Mouse (Mus musculus) heart, postnatal 4 days (tissue): ENCODE measurements around the gene Stard10. TPM values are rescaled to one million over a fixed set of nuclear protein-coding genes. Genes with fewer than 3 reads are reported as not detected.
A peak's percentile ranks its signal among the peaks of the same experiment; 100 is the strongest.

Experiments
- DNase-seq: peaks from one replicate; pipeline ENCODE4 v3.0.0; 2021
- total RNA-seq, 2 experiments: library from RNA; stranded (reverse); gene quantifications; 2 replicates each; pipeline ENCODE4 v1.2.3; 2021

Gene Stard10
- total RNA-seq, 2 experiments from 2014 or later: 45.6 to 53.6 TPM

- DNase-seq: peak; percentile 49
Measured at GRCm38 (mm10) chr7:101374155-101374554, 57.3 kb downstream of the Stard10 start.

- DNase-seq: no peak
Measured at GRCm38 (mm10) chr7:101376701-101377340, 59.9 kb downstream of the Stard10 start.

DNA sequence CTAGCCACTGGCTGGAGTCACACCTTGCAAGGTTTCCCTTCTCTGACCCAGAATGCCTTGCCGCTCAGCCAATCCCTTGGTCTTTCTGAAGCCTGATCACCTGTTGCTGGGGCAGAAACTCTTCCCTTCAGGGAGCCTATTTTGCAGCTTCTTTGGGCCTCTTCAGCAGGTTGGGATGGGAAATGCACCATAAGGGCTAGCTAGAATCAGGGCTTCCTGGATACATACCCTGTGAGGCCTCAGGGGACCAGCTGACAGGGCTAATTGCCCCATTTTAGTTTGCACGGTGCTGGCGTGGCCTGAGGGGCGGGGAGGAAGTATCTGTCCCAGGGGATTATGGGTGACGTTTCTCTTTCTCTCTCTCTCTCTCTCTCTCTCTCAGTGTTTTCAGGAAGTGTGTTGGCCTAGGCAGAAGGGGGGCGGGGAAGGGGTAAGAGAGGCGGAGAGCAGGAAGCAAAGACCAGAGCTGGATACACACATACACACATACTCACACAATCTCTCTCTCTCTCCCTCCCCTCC lies 60.9 kb downstream of the Stard10 start:
- DNase-seq: peak; percentile 78

- no peak for DNase-seq
Measured at GRCm38 (mm10) chr7:101378285-101378684, 61.4 kb downstream of the Stard10 start.

DNA sequence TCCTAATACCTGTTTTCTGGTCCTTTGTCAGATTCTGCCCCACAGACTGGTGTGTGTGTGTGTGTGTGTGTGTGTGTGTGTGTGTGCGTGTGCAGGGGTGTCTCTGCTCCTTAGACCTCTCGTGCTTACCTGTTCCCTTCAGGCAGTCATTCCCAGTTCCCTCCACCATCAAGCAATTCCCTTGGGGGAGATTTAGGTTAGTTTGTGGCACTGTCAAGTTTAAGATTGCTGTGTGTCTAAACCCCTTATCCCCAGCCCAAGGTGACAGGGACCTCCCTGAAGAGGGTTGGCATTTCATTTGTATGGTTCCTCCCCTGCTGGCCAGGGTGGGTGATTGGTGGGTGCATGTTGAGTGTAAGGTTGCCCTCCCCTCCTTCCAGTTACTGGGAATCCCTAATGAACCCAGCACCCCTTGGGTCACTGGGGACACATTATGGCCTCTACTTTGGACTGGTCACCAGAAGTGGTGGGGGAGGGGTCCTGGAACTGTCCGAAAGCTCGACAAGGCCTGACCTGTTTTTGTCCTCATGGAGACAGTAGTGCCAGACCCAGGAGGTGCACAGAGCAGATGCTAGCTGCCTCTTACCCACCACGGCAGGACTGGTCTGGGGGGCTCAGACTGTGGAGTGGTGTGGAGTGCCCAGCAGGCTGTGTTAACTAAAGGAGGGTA lies 62.0 kb downstream of the Stard10 start:
- no peak for DNase-seq

GRCm38 (mm10) chr7:101379732-101380131 lies 62.8 kb downstream of the Stard10 start:
- DNase-seq: no peak

- DNase-seq: no peak
Measured at GRCm38 (mm10) chr7:101381512-101381911, 64.6 kb downstream of the Stard10 start.

DNA sequence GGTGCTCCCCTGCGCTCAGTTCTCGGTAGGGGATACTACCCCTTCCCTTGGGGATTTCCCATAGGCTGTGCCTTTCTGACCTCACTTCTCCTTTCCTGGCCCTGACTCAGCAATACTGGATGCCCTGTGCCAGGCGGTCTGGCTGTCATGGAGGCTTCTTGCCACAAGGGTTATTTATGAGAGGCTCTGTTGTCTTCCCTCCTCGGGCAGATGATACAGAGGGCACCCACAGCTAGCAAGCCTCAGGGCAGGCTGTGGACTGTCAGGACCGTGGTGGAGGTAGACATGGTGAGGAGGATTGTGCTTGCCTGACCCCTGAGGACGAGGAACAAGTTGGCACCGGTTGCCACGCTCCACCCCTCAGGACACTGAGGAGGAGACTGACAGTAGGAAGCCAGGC lies 65.5 kb downstream of the Stard10 start:
- no peak for DNase-seq

DNA sequence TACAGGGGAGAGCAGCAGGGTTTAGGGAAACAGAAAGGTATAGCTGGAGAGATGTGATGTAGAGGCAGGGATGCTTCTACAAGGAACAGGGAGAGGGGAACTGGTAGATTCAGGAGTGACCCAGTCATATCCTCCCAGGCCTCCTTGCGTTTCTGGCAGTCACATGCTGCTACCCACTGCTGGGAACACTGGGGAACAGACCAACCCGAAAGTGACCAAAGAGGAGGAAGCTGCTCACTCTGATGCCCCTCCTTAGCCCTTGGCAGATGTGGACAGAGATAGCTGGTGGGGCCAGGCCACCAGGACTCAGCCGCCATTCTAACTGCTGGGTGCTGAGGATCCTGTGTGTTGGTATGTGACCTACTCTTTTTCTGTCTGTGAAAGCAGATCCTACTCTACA lies 66.9 kb downstream of the Stard10 start:
- no peak for DNase-seq

DNA sequence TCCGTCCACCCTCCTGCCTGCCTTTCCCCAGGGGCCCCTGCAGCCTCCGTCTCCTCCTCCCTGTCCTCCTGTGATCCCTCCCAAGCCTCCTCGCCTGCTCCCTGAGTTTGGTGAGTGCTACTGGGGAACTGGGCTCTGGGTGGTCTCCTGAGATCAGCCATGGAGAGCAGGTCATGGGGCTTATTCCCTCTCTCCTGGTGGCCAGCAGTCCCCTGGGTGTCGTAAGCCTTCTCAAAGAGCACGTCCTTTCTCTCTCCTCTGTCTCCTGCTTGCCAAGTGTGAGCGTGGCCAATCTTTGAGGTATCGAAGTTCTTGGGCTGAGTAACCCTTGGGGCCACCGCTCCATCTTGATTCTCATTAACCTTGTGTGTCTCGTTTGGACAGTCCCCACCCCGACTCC lies 68.0 kb downstream of the Stard10 start:
- no peak for DNase-seq

DNA sequence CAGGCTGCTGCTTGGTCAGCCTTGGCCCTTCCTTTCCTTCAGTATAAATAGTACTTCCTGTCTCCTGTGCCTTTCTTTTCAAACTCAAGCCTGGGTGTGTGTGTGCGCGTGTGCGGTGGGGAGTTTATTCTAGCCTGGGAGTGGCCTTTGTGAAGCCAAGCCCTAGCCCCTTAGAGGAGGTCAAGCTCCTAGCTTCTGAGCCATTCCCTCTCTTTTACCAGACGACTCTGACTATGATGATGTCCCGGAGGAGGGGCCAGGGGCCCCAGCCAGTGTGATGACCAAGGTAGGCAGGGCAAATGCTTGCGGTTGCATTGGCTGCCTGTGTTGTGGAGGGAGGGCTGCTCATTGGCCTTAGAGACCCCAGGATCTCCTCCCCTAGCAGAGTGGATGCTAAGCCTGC lies 68.4 kb downstream of the Stard10 start:
- no peak for DNase-seq

DNA sequence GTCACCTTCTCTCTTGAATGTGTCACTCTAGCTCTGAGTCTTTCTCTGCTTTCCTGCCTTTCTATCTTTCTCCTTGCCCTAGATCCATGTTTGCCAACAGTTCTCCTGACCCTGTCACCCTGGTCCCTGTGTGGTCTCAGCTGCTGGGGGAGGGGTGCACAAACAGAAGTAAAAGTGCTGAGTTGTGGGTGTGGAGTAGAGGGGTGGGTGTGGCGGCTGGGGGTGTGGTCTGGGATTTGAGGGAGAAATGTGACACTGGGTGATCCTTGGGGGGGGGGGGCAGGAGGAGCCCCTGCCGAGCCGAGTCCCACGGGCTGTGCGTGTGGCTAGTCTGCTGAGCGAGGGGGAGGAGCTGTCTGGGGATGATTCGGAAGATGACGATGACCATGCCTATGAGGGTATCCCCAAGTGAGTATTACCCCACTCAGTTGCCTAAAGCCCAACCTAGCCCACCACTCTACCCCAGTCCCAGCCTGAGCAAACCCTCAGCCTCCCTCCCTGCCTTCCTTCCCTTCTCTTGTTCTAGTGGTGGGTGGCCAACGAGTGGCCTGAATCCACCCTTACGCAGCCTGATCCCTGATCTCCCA lies 69.1 kb downstream of the Stard10 start:
- DNase-seq: no peak

- DNase-seq: no peak
Measured at GRCm38 (mm10) chr7:101389256-101389655, 72.4 kb downstream of the Stard10 start.

- no peak for DNase-seq
Measured at GRCm38 (mm10) chr7:101391909-101392479, 75.1 kb downstream of the Stard10 start.

DNA sequence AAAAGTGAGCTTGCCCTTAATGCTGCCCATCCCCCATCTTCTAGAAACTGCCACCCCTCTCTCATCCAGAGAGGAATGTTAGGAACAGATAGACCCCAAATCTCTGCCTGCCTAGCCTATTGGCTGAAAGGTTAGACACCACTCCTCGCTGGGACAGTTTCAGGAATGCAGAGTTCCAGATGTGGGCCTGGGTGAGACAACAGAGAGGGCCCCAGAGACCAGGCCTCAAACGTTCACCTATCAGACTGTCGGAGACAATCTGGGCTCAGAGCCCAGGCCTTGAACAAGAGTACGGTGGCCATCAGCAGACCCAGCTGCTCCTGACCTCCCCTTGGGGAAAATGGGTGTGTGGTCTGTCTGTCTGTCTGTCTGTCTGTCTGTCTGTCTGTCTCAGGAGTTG lies 76.1 kb downstream of the Stard10 start:
- peak; percentile 37 for DNase-seq

GRCm38 (mm10) chr7:101393694-101394504 lies 77.0 kb downstream of the Stard10 start:
- peak; percentile 79 for DNase-seq

DNA sequence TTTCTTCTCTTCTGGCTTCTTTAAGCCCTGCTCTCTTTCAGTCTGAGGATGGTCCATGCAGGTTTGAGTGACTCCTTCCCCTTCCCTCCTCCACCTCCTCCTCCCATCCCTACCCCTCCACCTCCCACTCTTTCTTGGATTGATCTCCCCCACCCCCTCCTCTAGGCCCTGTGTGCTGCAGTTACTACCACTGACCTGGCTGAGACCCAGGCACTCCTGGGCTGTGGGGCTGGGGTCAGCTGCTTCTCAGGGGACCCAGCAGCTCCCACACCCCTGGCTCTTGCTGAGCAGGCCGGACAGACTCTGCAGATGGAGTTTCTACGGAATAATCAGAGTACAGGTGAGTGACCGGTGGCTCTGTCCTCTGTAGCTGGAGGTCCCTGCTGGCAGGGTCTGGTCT lies 77.7 kb downstream of the Stard10 start:
- DNase-seq: no peak

GRCm38 (mm10) chr7:101395471-101395870 lies 78.6 kb downstream of the Stard10 start:
- peak; percentile 53 for DNase-seq
